Mouse (Mus musculus) limb, embryonic 11.5 days (tissue): ENCODE results near the gene 4930539E08Rik. TPM values are rescaled to one million over a fixed set of nuclear protein-coding genes. Genes with fewer than 3 reads are reported as not detected.

ENCODE experiments used
- ATAC-seq: fragments of 200-750 bp; cut with Nextera tagmentation; 2 replicates; pipeline ENCODE4 v1.8.0; 2017; ENCODE audit warnings: low read depth; ENCODE audit not compliant: insufficient number of reproducible peaks, low FRiP score, low TSS enrichment
- DNase-seq: peaks from one replicate; pipeline ENCODE4 v3.0.0-alpha.2; 2015; ENCODE audit warnings: low spot score
- H3K27ac ChIP-seq: fragments of 300-500 bp; sonication (generic); replicated peaks from 2 replicates; pipeline ENCODE4 v1.5.1; 2014; ENCODE audit warnings: low read depth, mild to moderate bottlenecking, low read length
- H3K27me3 ChIP-seq: fragments of 300-500 bp; sonication (generic); 2 replicates; pipeline ENCODE4 v1.6.1; 2014; ENCODE audit warnings: mild to moderate bottlenecking, low read length, mixed read lengths; ENCODE audit not compliant: control insufficient read depth, insufficient read depth
- H3K36me3 ChIP-seq: fragments of 300-500 bp; sonication (generic); 2 replicates; pipeline ENCODE4 v1.6.1; 2014; ENCODE audit warnings: mild to moderate bottlenecking, low read length, moderate library complexity, mixed read lengths; ENCODE audit not compliant: control insufficient read depth, insufficient read depth
- H3K4me1 ChIP-seq: fragments of 300-500 bp; sonication (generic); 2 replicates; pipeline ENCODE4 v1.6.1; 2014; ENCODE audit warnings: low read length, mixed read lengths; ENCODE audit not compliant: control insufficient read depth, insufficient read depth
- H3K4me2 ChIP-seq: fragments of 300-500 bp; sonication (generic); 2 replicates; pipeline ENCODE4 v1.6.1; 2014; ENCODE audit warnings: low read depth, mild to moderate bottlenecking, moderate library complexity; ENCODE audit not compliant: severe bottlenecking
- H3K4me3 ChIP-seq: fragments of 300-500 bp; sonication (generic); 2 replicates; pipeline ENCODE4 v1.5.1; 2014; ENCODE audit warnings: low read depth, low read length
- H3K9ac ChIP-seq: fragments of 300-500 bp; sonication (generic); 2 replicates; pipeline ENCODE4 v1.6.1; 2014; ENCODE audit warnings: mild to moderate bottlenecking, low read length
- H3K9me3 ChIP-seq: fragments of 300-500 bp; sonication (generic); 2 replicates; pipeline ENCODE4 v1.6.1; 2016; ENCODE audit warnings: low read length; ENCODE audit not compliant: control insufficient read depth
- WGBS: fragments of 180-500 bp; shearing (Covaris S2); extraction: QIAGEN DNeasy Blood & Tissue Kit; methylation state at CpG from one replicate; pipeline ENCODE4 v1.1.7; 2014; 5-methylcytosine and 5-hydroxymethylcytosine counted together
- polyA plus RNA-seq: library from polyadenylated mRNA; unstranded; fragments of >200 nt; fragmentation: Nextera tagmentation; extraction: Ambion mirVana; gene quantifications from 2 replicates; pipeline ENCODE4 v1.2.1, GENCODE M21; 2014

The 4930539E08Rik gene
- polyA plus RNA-seq, 1 experiment from 2014 or later: 0.29 TPM

DNA sequence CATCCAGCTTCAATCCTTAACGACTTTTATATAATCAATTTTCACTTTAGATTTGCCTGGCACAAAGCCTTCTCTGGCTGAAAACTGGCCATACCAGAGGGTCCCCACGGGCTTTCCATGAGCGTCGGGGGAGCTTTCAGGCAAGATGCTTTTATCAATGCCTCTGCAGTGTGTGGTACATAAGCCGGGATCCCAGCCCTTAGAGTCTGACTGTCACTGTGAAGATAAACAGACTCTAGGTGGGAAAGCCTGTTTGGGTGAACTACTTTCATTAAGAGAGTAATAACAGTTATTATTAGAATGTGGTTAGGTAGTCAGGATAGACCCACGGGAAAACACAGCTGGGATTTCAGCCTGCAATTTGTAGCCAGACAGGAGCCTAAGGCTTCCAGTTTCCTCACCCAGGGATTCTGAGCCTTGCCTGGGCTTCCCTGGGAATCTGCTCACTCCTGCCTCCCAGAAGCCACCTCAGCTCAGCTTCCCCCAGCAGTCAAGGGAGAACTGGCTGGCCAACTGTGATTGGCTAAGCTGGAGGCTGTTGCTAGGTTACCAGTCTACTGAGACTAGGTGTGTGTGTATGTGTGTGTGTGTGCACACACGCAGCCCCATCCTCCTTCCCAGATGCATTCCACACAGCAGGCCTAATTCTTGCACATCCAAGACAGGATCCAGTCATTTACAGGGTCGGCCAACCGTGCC lies 45.6 kb downstream of the 4930539E08Rik start:
- Histone ChIP-seq H3K4me2 (no peak overlapping the region), H3K36me3 (no peaks in the 10 kb centered on the region), H3K27me3 (no peaks in the 10 kb centered on the region), H3K4me3 (no peak overlapping the region), H3K9ac (no peak overlapping the region), H3K4me1 (0 out of 2 replicates have a peak, but pooled peaks cover 4% of the 10 kb centered on the region), H3K9me3 (no peaks in the 10 kb centered on the region), H3K27ac (no peak overlapping the region)
- ATAC-seq (no peak), DNase-seq (no peak)
- 71% methylated on average over 9 of the region's 9 CpGs for WGBS

DNA sequence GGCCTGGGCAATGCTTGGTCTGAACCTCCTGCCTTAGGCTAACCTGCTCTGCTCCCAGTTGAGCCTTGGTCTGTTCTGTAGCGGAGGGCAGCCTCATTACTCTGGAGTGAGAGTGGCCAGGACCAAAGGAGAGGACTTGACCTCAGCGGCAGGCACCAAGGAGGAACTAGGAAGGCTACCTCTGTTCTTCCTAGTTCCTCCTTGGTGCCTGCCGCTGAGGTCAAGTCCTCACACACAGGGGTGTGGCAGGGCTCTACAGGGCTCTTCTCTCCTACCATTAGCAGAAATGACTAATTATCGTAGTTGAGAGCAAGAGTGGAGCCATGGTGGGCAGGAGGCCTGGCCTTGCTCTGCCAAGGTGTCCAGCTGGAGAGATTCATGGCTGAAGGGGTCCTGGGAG lies 47.7 kb downstream of the 4930539E08Rik start:
- Histone ChIP-seq H3K27me3 (no peaks in the 10 kb centered on the region), H3K9me3 (no peaks in the 10 kb centered on the region), H3K4me2 (no peak overlapping the region), H3K36me3 (no peaks in the 10 kb centered on the region), H3K4me1 (0 out of 2 replicates have a peak, but pooled peaks cover 4% of the 10 kb centered on the region), H3K27ac (no peak overlapping the region), H3K9ac (no peak overlapping the region), H3K4me3 (no peak overlapping the region)
- no peak for ATAC-seq
- DNase-seq: no peak
- 86% methylated on average over 4 of the region's 4 CpGs for WGBS

- Histone ChIP-seq H3K27me3 (no peaks in the 10 kb centered on the region), H3K4me3 (no peak overlapping the region), H3K27ac (no peak overlapping the region), H3K9ac (no peak overlapping the region), H3K4me2 (no peak overlapping the region), H3K36me3 (no peaks in the 10 kb centered on the region), H3K4me1 (0 out of 2 replicates have a peak, but pooled peaks cover 4% of the 10 kb centered on the region), H3K9me3 (no peaks in the 10 kb centered on the region)
- no peak for DNase-seq
- ATAC-seq: no peak
Observed at GRCm38 (mm10) chr17:28866921-28867320, 48.2 kb downstream of the 4930539E08Rik start.

DNA sequence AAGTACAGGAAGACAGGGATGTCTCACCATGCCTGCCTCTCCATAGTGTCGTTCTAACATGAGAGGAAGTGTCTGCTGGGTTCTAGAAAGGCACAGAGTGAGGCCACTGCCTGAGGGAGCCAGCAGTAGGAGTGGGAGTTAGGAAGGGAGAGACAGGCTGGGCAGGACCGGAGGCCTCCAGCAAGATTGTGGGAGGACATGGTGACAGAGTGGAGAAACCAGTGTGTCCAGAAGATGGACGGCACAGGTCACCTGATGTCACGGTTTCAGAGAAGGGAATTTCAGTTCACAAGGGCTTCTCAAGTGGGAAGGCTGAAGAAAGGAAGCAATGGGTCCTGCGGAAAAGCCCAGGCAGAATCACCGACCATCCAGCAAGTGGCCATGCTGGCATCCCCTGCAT lies 50.7 kb downstream of the 4930539E08Rik start:
- Histone ChIP-seq H3K4me3 (no peak overlapping the region), H3K4me1 (0 out of 2 replicates have a peak, but pooled peaks cover 1% of the 10 kb centered on the region), H3K27me3 (no peaks in the 10 kb centered on the region), H3K4me2 (no peak overlapping the region), H3K27ac (no peak overlapping the region), H3K9ac (no peak overlapping the region), H3K9me3 (no peaks in the 10 kb centered on the region), H3K36me3 (no peaks in the 10 kb centered on the region)
- WGBS: 79% methylated on average over 6 of the region's 6 CpGs
- no peak for DNase-seq
- no peak for ATAC-seq

DNA sequence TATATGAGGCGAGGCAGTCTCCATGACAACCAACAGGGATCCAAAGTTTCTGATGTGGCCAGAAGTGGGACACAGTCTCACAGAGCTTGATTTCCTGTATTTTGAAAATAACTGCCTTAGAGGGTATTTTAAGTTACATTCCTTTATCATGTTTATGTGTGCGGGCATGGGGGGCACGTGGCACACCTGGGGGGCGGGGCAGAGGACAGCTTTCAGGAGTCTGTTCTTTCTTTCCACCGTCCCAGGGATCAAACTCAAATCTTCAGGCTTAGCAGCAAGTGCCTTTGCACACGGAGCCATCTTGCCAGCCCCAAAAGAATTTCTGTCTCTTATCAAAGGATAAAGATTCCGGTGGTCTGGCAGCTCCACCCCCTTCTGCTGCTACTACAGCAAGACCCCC lies 51.2 kb downstream of the 4930539E08Rik start:
- no peak overlapping the region for H3K27ac ChIP-seq
- no peaks in the 10 kb centered on the region for H3K27me3 ChIP-seq
- WGBS: 73% methylated on average over 7 of the region's 7 CpGs
- no peak overlapping the region for H3K9ac ChIP-seq
- ATAC-seq (no peak), DNase-seq (no peak)
- no peaks in the 10 kb centered on the region for H3K36me3 ChIP-seq
- H3K4me2 ChIP-seq: no peak overlapping the region
- H3K4me3 ChIP-seq: no peak overlapping the region
- H3K4me1 ChIP-seq: no peaks in the 10 kb centered on the region
- H3K9me3 ChIP-seq: no peaks in the 10 kb centered on the region

GRCm38 (mm10) chr17:28858205-28858604 lies 56.9 kb downstream of the 4930539E08Rik start, which contains the start of gene Pnpla1:
Gene Pnpla1 (plus strand): TSS chr17:28858411.
- no peaks in the 10 kb centered on the region for H3K27me3 ChIP-seq
- WGBS: 33% methylated on average over 12 of the region's 12 CpGs
- no peaks in the 10 kb centered on the region for H3K4me1 ChIP-seq
- no peak within 1 kb of the TSS for H3K4me2 ChIP-seq
- H3K9ac ChIP-seq: no peak within 1 kb of the TSS
- peak within 1 kb of the TSS; percentile 39; the same call in 1 of the 2 replicates for H3K27ac ChIP-seq
- no peaks in the 10 kb centered on the region for H3K9me3 ChIP-seq
- DNase-seq (no peak), ATAC-seq (no peak)
- H3K4me3 ChIP-seq: no peak within 1 kb of the TSS
- H3K36me3 ChIP-seq: no peaks in the 10 kb centered on the region

- no peaks in the 10 kb centered on the region for H3K9me3 ChIP-seq
- no peak overlapping the region for H3K4me2 ChIP-seq
- no peaks in the 10 kb centered on the region for H3K27me3 ChIP-seq
- 66% methylated on average over 3 of the region's 3 CpGs for WGBS
- H3K9ac ChIP-seq: no peak overlapping the region
- H3K27ac ChIP-seq: no peak overlapping the region
- no peak overlapping the region for H3K4me3 ChIP-seq
- ATAC-seq (no peak), DNase-seq (no peak)
- H3K36me3 ChIP-seq: no peaks in the 10 kb centered on the region
- H3K4me1 ChIP-seq: no peaks in the 10 kb centered on the region
Observed at GRCm38 (mm10) chr17:28856030-28856429, 59.1 kb downstream of the 4930539E08Rik start.

DNA sequence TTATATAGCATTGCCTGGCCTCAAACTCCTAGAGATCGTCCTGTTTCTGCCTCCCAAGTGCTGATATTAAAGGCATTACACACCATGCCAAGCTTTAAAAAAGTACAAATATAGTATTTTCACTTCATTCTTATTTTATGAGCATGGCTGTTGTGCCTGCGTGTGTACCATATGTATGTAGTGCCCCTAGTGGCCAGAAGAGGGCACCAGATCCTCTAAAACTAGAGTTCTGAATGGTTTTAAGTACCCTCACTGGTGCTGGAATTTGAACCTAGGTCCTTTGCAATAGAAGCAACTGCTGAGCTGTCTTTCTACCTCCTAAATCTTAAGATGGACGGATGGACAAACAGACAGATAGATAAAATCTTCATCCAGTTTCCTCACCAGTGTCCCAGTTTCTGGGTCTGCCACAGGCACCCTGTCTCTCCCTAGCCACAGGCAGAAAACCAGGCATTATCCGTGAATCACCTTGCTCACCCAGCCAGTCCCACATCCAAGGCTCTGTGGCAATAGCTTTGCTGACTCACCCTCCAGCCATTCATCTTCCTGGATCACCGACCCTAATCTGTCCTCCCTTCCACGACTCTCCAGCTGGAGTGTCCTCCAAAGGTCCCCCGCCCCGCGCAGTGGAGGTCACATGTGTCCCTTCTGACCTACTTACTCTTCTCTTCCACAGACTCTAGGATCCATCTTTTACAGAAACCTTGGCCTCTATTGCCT lies 59.8 kb downstream of the 4930539E08Rik start:
- H3K4me2 ChIP-seq: no peak overlapping the region
- ATAC-seq (no peak), DNase-seq (peak; percentile 44)
- H3K9ac ChIP-seq: no peak overlapping the region
- WGBS: 77% methylated on average over 9 of the region's 9 CpGs
- H3K27me3 ChIP-seq: no peaks in the 10 kb centered on the region
- H3K36me3 ChIP-seq: no peaks in the 10 kb centered on the region
- no peaks in the 10 kb centered on the region for H3K4me1 ChIP-seq
- no peak overlapping the region for H3K4me3 ChIP-seq
- no peak overlapping the region for H3K27ac ChIP-seq
- no peaks in the 10 kb centered on the region for H3K9me3 ChIP-seq
